Mouse (Mus musculus): ENCODE measurements around the gene Tmem210.

- TF ChIP-seq EP300 (IDR thresholded peaks at IDR 0.05; ENCODE audit: low read depth) (no peak), CTCF (IDR thresholded peaks at IDR 0.05; ENCODE audit: low read depth) (no peak)
Observed at GRCm38 (mm10) chr2:25320084-25320483, 32.1 kb downstream of the Tmem210 start.
